Mouse (Mus musculus): ENCODE measurements at regions not wholly inside any gene's neighbourhood (a gene's known extent, or its start where the extent isn't known, plus 50 kb on each side); places are given as distances from the start of the nearest gene placed in this dataset.

DNA sequence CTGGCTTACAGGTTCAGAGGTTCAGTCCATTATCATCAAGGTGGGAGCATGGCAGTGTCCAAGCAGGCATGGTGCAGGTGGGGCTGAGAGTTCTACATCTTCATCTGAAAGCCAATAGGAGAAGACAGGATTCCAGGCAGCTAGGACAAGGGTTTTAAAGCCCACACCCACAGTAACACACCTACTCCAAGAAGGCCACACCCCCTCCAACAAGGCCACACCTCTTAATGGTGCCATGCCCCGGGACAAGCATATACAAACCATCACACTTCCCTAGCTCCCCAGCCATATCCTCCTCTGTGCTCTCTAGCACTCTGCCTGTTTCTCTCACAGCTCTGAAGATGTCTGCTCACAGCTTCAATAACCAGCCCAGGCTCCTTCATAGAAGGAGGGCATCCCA, 61.8 kb upstream of the Ywhaq start:
- H3K27ac ChIP-seq = no peak overlapping the region
- H3K36me3 ChIP-seq = no peaks in the 10 kb centered on the region
- WGBS = 70% methylated on average over 1 of the region's 1 CpGs
- peaks cover 6% of the 10 kb centered on the region; the same call in 1 of the 2 replicates for H3K9me3 ChIP-seq
- no peak overlapping the region for H3K4me3 ChIP-seq
- no peaks in the 10 kb centered on the region for H3K4me1 ChIP-seq
- ATAC-seq (ENCODE audit: insufficient number of reproducible peaks, insufficient read depth, low FRiP score, low TSS enrichment) = no peak
- no peak overlapping the region for H3K9ac ChIP-seq
- no peaks in the 10 kb centered on the region for H3K27me3 ChIP-seq
- no peak overlapping the region for H3K4me2 ChIP-seq (replicated peaks)

DNA sequence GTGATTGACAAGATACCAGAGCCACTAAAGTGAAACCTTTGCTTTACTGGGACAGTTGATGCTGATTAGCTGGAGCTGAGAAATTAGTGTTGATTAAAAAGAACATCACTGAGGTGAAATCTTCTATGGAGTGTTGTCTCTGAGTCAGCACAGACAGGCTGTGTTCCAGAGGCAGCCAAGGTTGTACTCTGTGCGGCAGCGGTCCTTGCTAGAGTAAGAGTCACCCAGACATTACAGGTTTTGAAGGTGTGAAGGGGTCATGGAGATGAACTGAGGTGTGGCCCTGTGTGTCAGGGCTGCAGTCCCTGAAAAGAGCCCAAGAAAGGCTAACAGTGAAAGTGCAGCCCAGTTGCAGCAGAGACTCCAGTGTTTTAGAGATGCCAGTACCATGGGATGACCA, 59.1 kb upstream of the Ywhaq start:
- WGBS = 93% methylated on average over 2 of the region's 2 CpGs

DNA sequence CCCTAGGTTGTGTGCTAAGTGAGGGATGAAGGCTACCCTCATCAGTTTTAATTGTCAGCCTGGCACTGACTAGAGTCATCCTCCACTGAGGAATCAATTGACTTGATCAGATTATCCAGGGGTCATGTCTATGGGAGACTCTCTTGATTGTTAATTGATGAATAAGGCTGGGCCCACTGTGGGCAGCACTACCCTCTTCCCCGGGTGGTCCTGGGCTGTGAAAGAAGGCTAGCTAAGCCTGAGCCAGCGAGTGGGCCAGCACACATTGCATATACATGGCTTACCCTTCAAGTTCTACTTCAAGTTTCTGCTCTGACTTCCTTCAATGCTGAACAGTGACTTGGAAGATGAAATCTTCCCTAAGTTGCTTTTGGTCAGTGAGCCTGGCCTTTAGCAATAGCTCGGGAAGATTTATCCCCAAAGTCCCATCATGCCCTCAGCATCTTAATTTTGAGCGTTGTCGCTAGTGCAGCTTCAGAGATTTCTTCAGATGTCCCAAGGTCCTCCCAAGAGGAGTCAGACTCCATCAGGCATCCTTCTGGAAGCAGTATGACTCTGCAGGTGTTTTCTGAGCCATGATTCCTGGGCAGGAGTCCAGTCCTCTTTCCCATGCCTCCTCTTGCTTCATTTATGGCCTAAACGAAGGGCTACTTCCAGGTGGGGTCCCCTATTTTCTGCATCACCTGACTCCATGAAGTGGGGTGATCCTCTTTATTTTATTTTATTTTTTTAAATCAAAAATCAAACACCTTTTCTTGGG, 55.7 kb upstream of the Ywhaq start:
- no peaks in the 10 kb centered on the region for H3K27me3 ChIP-seq
- no peak overlapping the region for H3K4me2 ChIP-seq (replicated peaks)
- H3K4me3 ChIP-seq = no peak overlapping the region
- WGBS = 89% methylated on average over 6 of the region's 6 CpGs
- no peaks in the 10 kb centered on the region; the same call in 1 of the 2 replicates for H3K9me3 ChIP-seq
- ATAC-seq (ENCODE audit: insufficient number of reproducible peaks, insufficient read depth, low FRiP score, low TSS enrichment) = no peak
- no peaks in the 10 kb centered on the region for H3K36me3 ChIP-seq
- no peak overlapping the region for H3K9ac ChIP-seq
- H3K27ac ChIP-seq = no peak overlapping the region
- H3K4me1 ChIP-seq = no peaks in the 10 kb centered on the region

More for the DNA sequence above, 59.1 kb upstream of the Ywhaq start:
- Histone ChIP-seq H3K9me3 (no peaks in the 10 kb centered on the region), H3K9ac (no peak overlapping the region), H3K27ac (no peak overlapping the region), H3K4me3 (no peak overlapping the region), H3K36me3 (no peaks in the 10 kb centered on the region), H3K4me1 (no peaks in the 10 kb centered on the region), H3K4me2 (replicated peaks) (no peak overlapping the region), H3K27me3 (no peaks in the 10 kb centered on the region)
- ATAC-seq (ENCODE audit: insufficient number of reproducible peaks, insufficient read depth, low FRiP score, low TSS enrichment) = no peak

DNA sequence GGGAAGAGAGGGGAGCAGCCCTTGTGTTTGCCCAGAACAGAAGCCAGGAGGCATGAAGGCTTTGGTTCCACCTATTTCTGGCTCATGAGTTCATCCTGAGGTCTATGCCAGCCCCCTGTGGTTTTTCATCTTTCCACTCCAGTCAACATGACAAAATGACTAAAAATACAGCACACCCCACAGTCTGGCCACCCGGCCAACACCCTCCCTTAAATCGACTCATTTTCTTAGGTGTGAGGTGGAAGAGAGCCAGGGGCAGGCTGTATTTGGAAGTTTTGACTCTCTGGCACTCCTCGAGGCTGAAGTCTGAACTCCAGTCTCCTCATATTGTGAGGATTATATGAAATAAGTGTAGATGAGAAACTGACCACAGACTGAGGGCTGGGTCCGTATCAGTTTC, 55.0 kb upstream of the Ywhaq start:
- Histone ChIP-seq H3K27ac (no peak overlapping the region), H3K9ac (no peak overlapping the region), H3K36me3 (no peaks in the 10 kb centered on the region), H3K4me1 (no peaks in the 10 kb centered on the region), H3K4me2 (replicated peaks) (no peak overlapping the region), H3K27me3 (no peaks in the 10 kb centered on the region), H3K4me3 (no peak overlapping the region), H3K9me3 (no peaks in the 10 kb centered on the region; the same call in 1 of the 2 replicates)
- ATAC-seq (ENCODE audit: insufficient number of reproducible peaks, insufficient read depth, low FRiP score, low TSS enrichment) = no peak
- 63% methylated on average over 4 of the region's 4 CpGs for whole genome bisulfite sequencing

DNA sequence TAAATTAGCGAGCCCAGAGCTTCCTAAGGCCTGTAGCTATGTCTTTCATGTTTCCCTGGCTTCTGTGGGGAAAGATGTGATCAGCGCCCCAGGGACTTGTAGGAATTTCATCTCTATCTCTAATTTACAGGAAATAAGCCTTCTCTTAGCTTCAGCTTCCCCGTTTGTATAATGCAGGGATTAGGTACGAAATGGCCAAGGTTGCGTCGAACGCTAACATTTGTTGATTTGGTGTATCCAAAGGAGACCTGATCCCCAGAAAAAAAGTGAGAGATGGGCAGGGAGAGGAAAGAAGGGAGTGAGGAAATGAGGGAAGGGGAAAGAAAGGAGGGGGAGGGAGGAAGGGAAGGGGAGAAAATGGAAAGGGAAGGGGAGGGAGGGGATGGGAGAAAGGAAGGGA, 54.5 kb upstream of the Ywhaq start:
- no peak overlapping the region for H3K4me3 ChIP-seq
- H3K9ac ChIP-seq = no peak overlapping the region
- H3K4me2 ChIP-seq (replicated peaks) = no peak overlapping the region
- no peaks in the 10 kb centered on the region for H3K36me3 ChIP-seq
- no peak for ATAC-seq (ENCODE audit: insufficient number of reproducible peaks, insufficient read depth, low FRiP score, low TSS enrichment)
- 75% methylated on average over 7 of the region's 7 CpGs for WGBS
- H3K9me3 ChIP-seq = no peaks in the 10 kb centered on the region; the same call in 1 of the 2 replicates
- no peaks in the 10 kb centered on the region for H3K4me1 ChIP-seq
- H3K27ac ChIP-seq = no peak overlapping the region
- H3K27me3 ChIP-seq = no peaks in the 10 kb centered on the region

DNA sequence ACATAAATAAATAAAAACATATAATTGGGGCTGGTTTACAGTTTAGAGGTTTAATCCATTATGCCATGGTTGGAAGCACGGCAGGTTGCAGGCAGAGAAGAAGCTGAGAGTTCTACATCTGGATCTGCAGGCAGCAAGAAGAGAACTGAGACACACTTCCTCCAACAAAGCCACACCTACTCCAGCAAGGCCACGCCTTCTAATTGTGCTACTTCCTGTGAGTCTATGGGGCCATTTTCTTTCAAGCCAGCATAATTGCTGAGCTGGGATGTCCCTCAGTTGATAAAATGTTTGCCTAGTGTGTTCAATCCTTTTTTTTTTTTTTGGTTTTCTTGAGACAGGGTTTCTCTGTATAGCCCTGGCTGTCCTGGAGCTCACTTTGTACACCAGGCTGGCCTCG, 52.8 kb upstream of the Ywhaq start:
- Histone ChIP-seq H3K36me3 (no peaks in the 10 kb centered on the region), H3K4me2 (replicated peaks) (no peak overlapping the region), H3K9me3 (no peaks in the 10 kb centered on the region; the same call in 1 of the 2 replicates), H3K4me1 (no peaks in the 10 kb centered on the region), H3K27ac (no peak overlapping the region), H3K27me3 (no peaks in the 10 kb centered on the region), H3K9ac (no peak overlapping the region), H3K4me3 (no peak overlapping the region)
- ATAC-seq (ENCODE audit: insufficient number of reproducible peaks, insufficient read depth, low FRiP score, low TSS enrichment) = no peak
- WGBS = 84% methylated on average over 3 of the region's 3 CpGs
